Mouse (Mus musculus) C2C12 (cell line): Measurements from ENCODE around the gene Rnasel.

Experiments
- CTCF ChIP-seq: IDR thresholded peaks from one replicate; pipeline ENCODE4 v1.5.1; 2011; ENCODE audit not compliant: control insufficient read depth, insufficient read depth, insufficient read length
- MYOD1 ChIP-seq: IDR thresholded peaks from one replicate; pipeline ENCODE4 v1.6.1; 2011; ENCODE audit warnings: low read depth; ENCODE audit not compliant: control insufficient read depth, insufficient read length
- USF1 ChIP-seq: IDR thresholded peaks from one replicate; pipeline ENCODE4 v1.6.1; 2011; ENCODE audit warnings: low read depth, mild to moderate bottlenecking, control low read depth, moderate library complexity

GRCm38 (mm10) chr1:153802691-153803090 lies 53.5 kb downstream of the Rnasel start:
- TF ChIP-seq MYOD1 (no peak), CTCF (no peak), USF1 (no peak)
